Mouse (Mus musculus) stomach, embryonic 15.5 days (tissue): Measurements from ENCODE around the gene Kpnb1. TPM values are rescaled to one million over a fixed set of nuclear protein-coding genes. Genes with fewer than 3 reads are reported as not detected.

Source experiments
- ATAC-seq: fragments of 200-750 bp; cut with Nextera tagmentation; 2 replicates; pipeline ENCODE4 v1.8.0; 2017; ENCODE audit warnings: low read depth, moderate number of reproducible peaks, moderate TSS enrichment; ENCODE audit not compliant: insufficient read depth, low FRiP score
- H3K27ac ChIP-seq: fragments of 300-500 bp; sonication (generic); 2 replicates; pipeline ENCODE4 v1.5.1; 2015; ENCODE audit warnings: mild to moderate bottlenecking, inconsistent platforms
- H3K27me3 ChIP-seq: fragments of 300-500 bp; sonication (generic); replicated peaks from 2 replicates; pipeline ENCODE4 v1.6.1; 2015; ENCODE audit warnings: inconsistent platforms
- H3K36me3 ChIP-seq: fragments of 300-500 bp; sonication (generic); 2 replicates; pipeline ENCODE4 v1.6.1; 2015; ENCODE audit warnings: inconsistent platforms
- H3K4me1 ChIP-seq: fragments of 300-500 bp; sonication (generic); 2 replicates; pipeline ENCODE4 v1.6.1; 2015; ENCODE audit warnings: inconsistent platforms
- H3K4me2 ChIP-seq: fragments of 300-500 bp; sonication (generic); 2 replicates; pipeline ENCODE4 v1.6.1; 2015; ENCODE audit warnings: mild to moderate bottlenecking, inconsistent platforms
- H3K4me3 ChIP-seq: fragments of 300-500 bp; sonication (generic); replicated peaks from 2 replicates; pipeline ENCODE4 v1.5.1; 2015; ENCODE audit warnings: inconsistent platforms
- H3K9ac ChIP-seq: fragments of 300-500 bp; sonication (generic); 2 replicates; pipeline ENCODE4 v1.6.1; 2015; ENCODE audit warnings: inconsistent platforms
- H3K9me3 ChIP-seq: fragments of 300-500 bp; sonication (generic); 2 replicates; pipeline ENCODE4 v1.6.1; 2016; ENCODE audit warnings: inconsistent platforms
- WGBS: fragments of 180-500 bp; shearing (Covaris S2); methylation state at CpG from one replicate; pipeline ENCODE4 v1.1.7; 2015; 5-methylcytosine and 5-hydroxymethylcytosine counted together
- polyA plus RNA-seq: library from polyadenylated mRNA; unstranded; fragments of >200 nt; fragmentation: Nextera tagmentation; extraction: Ambion mirVana; gene quantifications from 2 replicates; pipeline ENCODE4 v1.2.1, GENCODE M21; 2015

The Kpnb1 gene
- 47.2 and 50.2 TPM in 2 replicates for polyA plus RNA-seq

DNA sequence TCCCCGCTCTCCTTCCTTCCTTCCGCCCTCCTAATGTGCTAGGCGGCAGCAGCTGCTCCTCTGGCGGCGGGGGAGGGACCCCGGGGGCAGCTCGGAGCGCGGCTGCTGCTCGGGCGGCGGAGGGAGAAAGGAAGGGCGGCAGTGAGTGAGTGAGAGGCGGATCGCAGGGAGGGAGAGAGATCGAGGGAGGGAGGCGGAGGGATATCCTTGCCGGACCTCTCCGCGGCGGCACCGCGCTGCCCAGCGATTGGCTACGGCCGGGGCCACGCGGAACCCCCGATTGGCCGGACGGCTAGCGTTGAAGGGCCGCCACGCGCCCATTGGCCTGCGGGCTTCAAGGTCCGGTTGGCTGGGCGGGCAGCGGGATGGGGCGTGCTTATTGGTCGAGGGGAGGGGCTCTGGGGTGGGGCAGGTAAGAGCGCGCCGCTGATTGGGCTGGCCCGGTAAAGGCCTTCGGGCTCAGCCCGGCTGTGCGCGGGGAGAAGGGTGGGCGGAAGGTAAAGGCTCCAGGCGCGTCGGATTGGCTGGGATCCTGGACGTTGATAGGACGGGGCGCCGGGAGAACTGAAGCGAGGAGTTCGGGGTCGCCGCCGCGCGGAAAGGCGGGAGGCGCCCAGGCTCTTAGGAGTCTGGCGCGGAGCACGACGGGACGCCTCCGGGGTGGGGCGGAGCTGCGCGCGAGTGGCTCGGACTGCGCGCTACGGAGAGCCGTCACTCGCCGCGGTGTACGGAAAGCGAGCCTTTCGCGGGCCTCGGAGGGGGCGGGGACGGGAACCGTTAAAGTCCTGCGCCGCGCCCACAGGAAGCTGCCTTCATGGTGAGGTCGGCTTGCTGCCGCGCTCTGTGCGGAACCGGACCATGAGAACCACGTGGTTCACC is at the start of gene Kpnb1:
Gene Kpnb1, minus strand, starts transcription at position 118 of the 879 bp plus-strand sequence.
- ATAC-seq = peak; percentile 94
- H3K4me3 ChIP-seq = peak within 1 kb of the TSS; percentile 74
- under 1% methylated on average over 94 of the region's 101 CpGs for WGBS

DNA sequence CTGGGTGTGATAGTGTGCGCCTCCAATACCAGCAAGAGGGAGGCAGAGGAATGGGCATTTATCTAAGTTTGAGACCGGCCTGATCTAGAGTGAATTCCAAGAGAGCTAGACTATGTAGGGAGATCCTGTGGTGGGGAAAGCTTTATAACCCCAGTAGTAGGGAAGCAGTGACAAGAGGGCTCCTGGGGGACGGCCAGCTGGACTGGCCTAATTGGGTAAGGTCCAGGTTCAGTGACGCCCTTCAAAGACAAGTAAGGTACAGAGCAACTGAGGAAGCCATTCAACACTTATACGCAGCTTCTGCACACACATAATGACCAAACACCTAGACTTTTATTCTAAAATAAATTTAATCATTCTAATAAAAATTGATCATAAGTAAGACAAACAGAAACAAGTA is 44.8 kb upstream of the Kpnb1 start:
- no peaks in the 10 kb centered on the region for H3K4me1 ChIP-seq
- ATAC-seq = no peak

More for the DNA sequence above, at the start of gene Kpnb1:
- Histone ChIP-seq H3K9me3 (no peaks in the 10 kb centered on the region), H3K27ac (peak within 1 kb of the TSS; percentile 98), H3K4me1 (peaks cover 19% of the 10 kb centered on the region), H3K27me3 (no peaks in the 10 kb centered on the region), H3K9ac (peak within 1 kb of the TSS; percentile 92), H3K4me2 (peak within 1 kb of the TSS; percentile 85), H3K36me3 (peaks cover 22% of the 10 kb centered on the region)

DNA sequence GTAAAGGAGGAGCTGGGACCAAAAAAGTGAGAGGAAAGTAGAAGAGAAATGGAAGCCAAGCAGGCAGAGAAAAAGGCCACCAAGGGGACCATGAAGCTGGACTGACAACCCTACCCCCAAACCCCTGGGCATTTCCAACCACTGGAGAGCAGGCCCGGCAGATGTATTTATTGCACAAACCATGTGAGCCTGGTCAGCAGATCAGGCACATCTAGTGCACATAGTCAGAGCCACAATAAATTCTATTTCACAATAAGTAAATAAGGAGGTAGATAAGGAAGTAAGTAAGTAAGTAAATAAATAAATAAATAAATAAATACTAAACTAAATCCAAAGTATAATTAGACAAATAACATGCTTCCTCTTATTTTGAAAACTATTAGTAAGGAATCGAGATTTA is 41.7 kb upstream of the Kpnb1 start:
- 85% methylated on average over 2 of the region's 2 CpGs for WGBS
- no peak overlapping the region for H3K27ac ChIP-seq
- no peak overlapping the region for H3K9ac ChIP-seq
- no peak overlapping the region for H3K4me2 ChIP-seq
- no peaks in the 10 kb centered on the region for H3K4me1 ChIP-seq
- H3K4me3 ChIP-seq = no peak overlapping the region
- no peaks in the 10 kb centered on the region for H3K27me3 ChIP-seq
- ATAC-seq = no peak
- peaks cover 32% of the 10 kb centered on the region for H3K36me3 ChIP-seq
- no peaks in the 10 kb centered on the region for H3K9me3 ChIP-seq

More for the DNA sequence above, 44.8 kb upstream of the Kpnb1 start:
- H3K4me2 ChIP-seq = no peak overlapping the region
- no peak overlapping the region for H3K4me3 ChIP-seq
- H3K27ac ChIP-seq = no peak overlapping the region
- H3K27me3 ChIP-seq = no peaks in the 10 kb centered on the region
- H3K9me3 ChIP-seq = no peaks in the 10 kb centered on the region
- H3K36me3 ChIP-seq = peaks cover 26% of the 10 kb centered on the region
- 92% methylated on average over 5 of the region's 5 CpGs for WGBS
- no peak overlapping the region for H3K9ac ChIP-seq

GRCm38 (mm10) chr11:97228985-97229384 is 41.3 kb upstream of the Kpnb1 start:
- no peak overlapping the region for H3K27ac ChIP-seq

GRCm38 (mm10) chr11:97226131-97226530 is 38.5 kb upstream of the Kpnb1 start:
- Histone ChIP-seq H3K4me2 (no peak overlapping the region), H3K9me3 (no peaks in the 10 kb centered on the region), H3K27ac (no peak overlapping the region), H3K4me1 (no peaks in the 10 kb centered on the region), H3K36me3 (peaks cover 31% of the 10 kb centered on the region), H3K9ac (no peak overlapping the region), H3K4me3 (no peak overlapping the region), H3K27me3 (no peaks in the 10 kb centered on the region)
- WGBS = 95% methylated on average over 1 of the region's 1 CpGs
- ATAC-seq = no peak

More at GRCm38 (mm10) chr11:97228985-97229384, 41.3 kb upstream of the Kpnb1 start:
- 91% methylated on average over 7 of the region's 7 CpGs for WGBS
- H3K4me3 ChIP-seq = no peak overlapping the region
- H3K27me3 ChIP-seq = no peaks in the 10 kb centered on the region
- no peaks in the 10 kb centered on the region for H3K9me3 ChIP-seq
- ATAC-seq = no peak
- peaks cover 30% of the 10 kb centered on the region for H3K36me3 ChIP-seq
- H3K4me1 ChIP-seq = no peaks in the 10 kb centered on the region
- no peak overlapping the region for H3K4me2 ChIP-seq
- H3K9ac ChIP-seq = no peak overlapping the region

DNA sequence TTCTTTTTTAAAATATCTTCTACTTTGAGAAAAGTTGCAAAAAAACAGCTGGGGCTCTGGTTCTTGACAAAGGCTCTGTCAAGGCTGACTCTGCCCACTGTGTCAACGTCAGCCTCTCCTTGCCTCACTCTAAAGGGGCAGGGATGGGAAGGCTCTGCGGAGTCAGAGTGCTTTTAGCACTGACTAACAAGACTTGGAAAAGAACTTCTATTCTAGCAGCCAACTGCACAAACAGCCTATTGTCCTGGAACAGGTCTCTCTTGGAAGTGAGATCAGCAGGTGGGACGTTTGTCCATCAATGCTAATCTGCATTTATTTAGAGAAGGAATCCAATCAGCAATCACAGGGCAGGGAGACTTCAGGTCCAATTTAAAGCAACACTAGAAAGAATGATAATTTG is 35.8 kb upstream of the Kpnb1 start:
- no peak for ATAC-seq

DNA sequence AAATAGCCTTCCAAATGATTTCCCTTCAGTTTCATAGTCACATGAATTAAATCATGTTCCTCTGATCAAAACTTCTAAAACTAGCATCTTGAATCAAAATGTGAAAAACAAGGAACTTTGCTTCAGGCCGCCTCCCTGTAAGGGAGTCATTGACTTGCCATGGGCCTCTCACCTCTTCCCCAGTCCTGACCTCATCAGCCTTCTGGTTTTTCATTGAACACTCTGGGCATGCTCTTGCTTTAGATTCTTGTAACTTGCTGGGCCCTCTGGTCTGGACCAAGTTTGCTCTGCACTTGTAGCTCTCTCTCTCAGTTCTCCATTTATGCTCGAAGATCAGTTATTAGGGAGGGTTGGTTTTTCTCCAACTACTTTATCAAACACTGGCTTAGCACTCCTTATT is 33.9 kb upstream of the Kpnb1 start:
- Histone ChIP-seq H3K27me3 (no peaks in the 10 kb centered on the region), H3K4me3 (no peak overlapping the region), H3K27ac (no peak overlapping the region), H3K36me3 (peaks cover 37% of the 10 kb centered on the region), H3K4me2 (no peak overlapping the region), H3K9ac (no peak overlapping the region), H3K9me3 (no peaks in the 10 kb centered on the region), H3K4me1 (no peaks in the 10 kb centered on the region)
- no peak for ATAC-seq
- WGBS = 88% methylated on average over 2 of the region's 2 CpGs

More for the DNA sequence above, 35.8 kb upstream of the Kpnb1 start:
- Histone ChIP-seq H3K4me2 (no peak overlapping the region), H3K27ac (no peak overlapping the region), H3K9ac (no peak overlapping the region), H3K9me3 (no peaks in the 10 kb centered on the region), H3K4me3 (no peak overlapping the region), H3K36me3 (peaks cover 22% of the 10 kb centered on the region), H3K27me3 (no peaks in the 10 kb centered on the region), H3K4me1 (no peaks in the 10 kb centered on the region)
- WGBS = 52% methylated on average over 3 of the region's 3 CpGs

DNA sequence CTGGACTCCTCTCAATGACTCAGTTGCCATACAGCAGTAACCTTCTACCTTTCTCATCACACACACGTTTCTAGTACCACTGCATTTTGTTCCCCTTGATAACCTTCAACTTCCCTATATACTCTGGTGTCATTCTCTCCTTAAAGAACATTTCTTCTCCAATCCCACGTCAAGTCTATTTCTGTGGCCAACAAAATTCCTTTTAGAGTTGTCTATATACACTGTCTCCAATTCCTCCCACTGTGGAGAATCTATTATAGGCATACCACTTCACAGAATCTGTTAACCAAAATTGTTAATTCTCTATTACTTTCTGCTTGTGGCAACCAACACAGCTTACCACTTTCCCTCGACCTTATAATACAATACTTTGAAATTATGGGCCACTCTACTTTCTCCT is 32.5 kb upstream of the Kpnb1 start:
- H3K4me2 ChIP-seq = no peak overlapping the region
- no peaks in the 10 kb centered on the region for H3K9me3 ChIP-seq
- WGBS = 81% methylated on average over 3 of the region's 3 CpGs
- no peaks in the 10 kb centered on the region for H3K4me1 ChIP-seq
- no peak for ATAC-seq
- H3K9ac ChIP-seq = no peak overlapping the region
- H3K36me3 ChIP-seq = peaks cover 45% of the 10 kb centered on the region
- no peaks in the 10 kb centered on the region for H3K27me3 ChIP-seq
- no peak overlapping the region for H3K27ac ChIP-seq
- no peak overlapping the region for H3K4me3 ChIP-seq

DNA sequence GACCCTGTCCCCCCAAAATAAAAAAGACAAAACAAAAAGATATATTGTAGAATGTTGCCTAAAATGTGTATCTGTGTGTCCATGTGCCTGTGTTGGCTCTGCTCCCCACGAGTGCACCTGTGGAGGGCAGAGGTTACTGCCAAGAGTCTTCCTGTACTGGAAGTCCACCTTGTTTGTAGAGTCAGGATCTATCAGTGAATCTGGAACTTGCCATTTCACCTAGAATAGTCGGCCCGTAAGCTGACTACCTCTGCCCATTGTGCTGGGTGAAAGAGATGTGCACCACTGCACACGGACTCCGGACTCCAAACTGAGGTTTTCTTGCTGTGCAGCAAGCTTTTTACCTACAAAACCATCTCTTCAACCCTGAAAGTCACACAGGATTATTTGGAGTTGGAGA is 26.7 kb upstream of the Kpnb1 start:
- Histone ChIP-seq H3K4me2 (no peak overlapping the region), H3K36me3 (peaks cover 54% of the 10 kb centered on the region), H3K4me3 (no peak overlapping the region), H3K27me3 (no peaks in the 10 kb centered on the region), H3K4me1 (no peaks in the 10 kb centered on the region), H3K9ac (no peak overlapping the region), H3K9me3 (no peaks in the 10 kb centered on the region), H3K27ac (no peak overlapping the region)
- 85% methylated on average over 5 of the region's 5 CpGs for WGBS
- ATAC-seq = no peak

DNA sequence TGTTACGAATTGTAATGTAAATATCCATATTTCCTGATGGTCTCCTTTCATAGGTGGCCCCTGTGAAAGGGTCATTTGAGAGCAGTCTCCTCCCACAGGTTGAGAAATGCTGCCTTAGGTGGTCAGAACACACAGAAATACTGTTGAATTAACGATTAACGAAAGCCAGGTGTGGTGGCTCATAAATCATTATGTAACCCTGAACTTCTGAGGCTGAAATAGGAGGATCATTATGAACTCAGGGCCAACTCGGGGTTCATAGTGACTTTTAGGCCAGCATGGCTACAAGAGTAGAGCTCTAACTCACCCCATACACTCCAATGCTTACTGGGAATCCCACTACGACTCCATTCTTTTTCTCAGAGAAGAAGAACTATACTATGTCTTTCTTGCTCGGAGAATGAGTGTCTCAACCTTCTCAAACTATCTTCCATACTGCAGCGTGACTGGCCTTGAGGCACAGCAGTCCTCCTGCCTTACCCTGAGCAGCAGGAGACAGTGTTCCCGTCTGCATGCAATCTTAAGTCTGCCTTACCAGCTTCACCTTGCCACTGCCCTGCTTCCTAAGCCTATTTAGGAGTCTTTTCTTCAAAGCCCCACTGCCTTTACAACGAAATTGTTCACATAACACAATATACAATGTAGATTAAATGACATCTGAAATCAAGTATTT is 23.2 kb upstream of the Kpnb1 start:
- peak; percentile 43; the same call in 1 of the 2 replicates for ATAC-seq
- peak overlapping the region; percentile 78 for H3K27ac ChIP-seq
- H3K9me3 ChIP-seq = no peaks in the 10 kb centered on the region
- peaks cover 34% of the 10 kb centered on the region for H3K36me3 ChIP-seq
- H3K9ac ChIP-seq = no peak overlapping the region
- WGBS = 64% methylated on average over 9 of the region's 9 CpGs
- no peak overlapping the region for H3K4me2 ChIP-seq
- H3K4me1 ChIP-seq = no peaks in the 10 kb centered on the region
- H3K27me3 ChIP-seq = no peaks in the 10 kb centered on the region
- no peak overlapping the region for H3K4me3 ChIP-seq

- ATAC-seq = peak; percentile 60; the same call in 1 of the 2 replicates
- H3K27me3 ChIP-seq = no peaks in the 10 kb centered on the region
- no peak overlapping the region for H3K9ac ChIP-seq
- H3K9me3 ChIP-seq = no peaks in the 10 kb centered on the region
- no peak overlapping the region for H3K27ac ChIP-seq
- H3K4me2 ChIP-seq = no peak overlapping the region
- H3K4me3 ChIP-seq = no peak overlapping the region
- 0 out of 2 replicates have a peak, but pooled peaks cover 5% of the 10 kb centered on the region for H3K36me3 ChIP-seq
- 74% methylated on average over 8 of the region's 8 CpGs for WGBS
- no peaks in the 10 kb centered on the region for H3K4me1 ChIP-seq
Observed at GRCm38 (mm10) chr11:97207011-97207422, 19.3 kb upstream of the Kpnb1 start.

GRCm38 (mm10) chr11:97199519-97199918 is 11.8 kb upstream of the Kpnb1 start:
- H3K27ac ChIP-seq = no peak overlapping the region
- no peak overlapping the region for H3K9ac ChIP-seq
- H3K4me2 ChIP-seq = no peak overlapping the region
- H3K27me3 ChIP-seq = no peaks in the 10 kb centered on the region
- H3K36me3 ChIP-seq = no peaks in the 10 kb centered on the region
- no peaks in the 10 kb centered on the region for H3K4me1 ChIP-seq
- WGBS = 78% methylated on average over 6 of the region's 6 CpGs
- ATAC-seq = no peak
- H3K4me3 ChIP-seq = no peak overlapping the region
- H3K9me3 ChIP-seq = no peaks in the 10 kb centered on the region
